Mouse (Mus musculus) embryonic facial prominence, embryonic 15.5 days (tissue): ENCODE measurements around the gene Tatdn2. TPM values are rescaled to one million over a fixed set of nuclear protein-coding genes. Genes with fewer than 3 reads are reported as not detected.
"Not testable (repeated sequence)": the region's sequence is repeated elsewhere in the genome, so short reads cannot be mapped to it uniquely, and the experiment has no call there.

Source experiments
- ATAC-seq: fragments of 200-750 bp; cut with Nextera tagmentation; 2 replicates; pipeline ENCODE4 v1.8.0; 2017; ENCODE audit warnings: low read depth, moderate TSS enrichment; ENCODE audit not compliant: insufficient number of reproducible peaks, low FRiP score, low TSS enrichment
- H3K27ac ChIP-seq: fragments of 300-500 bp; sonication (generic); replicated peaks from 2 replicates; pipeline ENCODE4 v1.5.1; 2015; ENCODE audit warnings: mild to moderate bottlenecking, inconsistent platforms
- H3K27me3 ChIP-seq: fragments of 300-500 bp; sonication (generic); 2 replicates; pipeline ENCODE4 v1.6.1; 2015; ENCODE audit warnings: inconsistent platforms
- H3K36me3 ChIP-seq: fragments of 300-500 bp; sonication (generic); 2 replicates; pipeline ENCODE4 v1.6.1; 2015; ENCODE audit warnings: mild to moderate bottlenecking, inconsistent platforms
- H3K4me1 ChIP-seq: fragments of 300-500 bp; sonication (generic); 2 replicates; pipeline ENCODE4 v1.6.1; 2015; ENCODE audit warnings: inconsistent platforms
- H3K4me2 ChIP-seq: fragments of 300-500 bp; sonication (generic); replicated peaks from 2 replicates; pipeline ENCODE4 v1.6.1; 2015; ENCODE audit warnings: mild to moderate bottlenecking, inconsistent platforms
- H3K4me3 ChIP-seq: fragments of 300-500 bp; sonication (generic); replicated peaks from 2 replicates; pipeline ENCODE4 v1.5.1; 2015; ENCODE audit warnings: mild to moderate bottlenecking, inconsistent platforms
- H3K9ac ChIP-seq: fragments of 300-500 bp; sonication (generic); 2 replicates; pipeline ENCODE4 v1.6.1; 2015; ENCODE audit warnings: inconsistent platforms
- H3K9me3 ChIP-seq: fragments of 300-500 bp; sonication (generic); replicated peaks from 2 replicates; pipeline ENCODE4 v1.6.1; 2016; ENCODE audit warnings: inconsistent platforms
- WGBS: fragments of 180-500 bp; shearing (Covaris S2); methylation state at CpG from one replicate; pipeline ENCODE4 v1.1.7; 2015; 5-methylcytosine and 5-hydroxymethylcytosine counted together
- polyA plus RNA-seq: library from polyadenylated mRNA; unstranded; fragments of >200 nt; fragmentation: Nextera tagmentation; extraction: Ambion mirVana; gene quantifications from 2 replicates; pipeline ENCODE4 v1.2.1, GENCODE M21; 2015

The Tatdn2 gene
- polyA plus RNA-seq, 1 experiment from 2014 or later: 0.95 TPM

- peak overlapping the region; percentile 21 for H3K4me2 ChIP-seq
- H3K4me1 ChIP-seq: peaks cover 14% of the 10 kb centered on the region
- no peaks in the 10 kb centered on the region for H3K27me3 ChIP-seq
- peak; percentile 40; the same call in 1 of the 2 replicates for ATAC-seq
- H3K4me3 ChIP-seq: no peak overlapping the region
- H3K9ac ChIP-seq: no peak overlapping the region; the same call in 1 of the 2 replicates
- peak overlapping the region; percentile 55; the same call in 1 of the 2 replicates for H3K27ac ChIP-seq
- H3K36me3 ChIP-seq: no peaks in the 10 kb centered on the region
- 3% methylated on average over 14 of the region's 14 CpGs for WGBS
- no peaks in the 10 kb centered on the region for H3K9me3 ChIP-seq
These were observed 6.3 kb upstream of the Tatdn2 start for GRCm38 (mm10) chr6:113690400-113691083.

- WGBS: 66% methylated on average over 4 of the region's 4 CpGs
- Histone ChIP-seq H3K36me3 (no peaks in the 10 kb centered on the region), H3K27me3 (no peaks in the 10 kb centered on the region), H3K4me1 (peaks cover 19% of the 10 kb centered on the region), H3K4me3 (no peak overlapping the region), H3K9me3 (no peaks in the 10 kb centered on the region), H3K4me2 (peak overlapping the region; percentile 21; the same call in 1 of the 2 replicates), H3K27ac (peak overlapping the region; percentile 55; the same call in 1 of the 2 replicates), H3K9ac (no peak overlapping the region)
- no peak for ATAC-seq
These were observed 5.8 kb upstream of the Tatdn2 start for GRCm38 (mm10) chr6:113691084-113691462.

- Histone ChIP-seq H3K9ac (no peak overlapping the region), H3K4me3 (no peak overlapping the region)
- ATAC-seq: no peak
These were observed 4.2 kb upstream of the Tatdn2 start for GRCm38 (mm10) chr6:113692661-113693133.

GRCm38 (mm10) chr6:113693377-113693776, 3.5 kb upstream of the Tatdn2 start:
- ATAC-seq: no peak
- Histone ChIP-seq H3K9ac (no peak overlapping the region), H3K4me3 (no peak overlapping the region), H3K9me3 (no peaks in the 10 kb centered on the region), H3K4me2 (no peak overlapping the region), H3K36me3 (no peaks in the 10 kb centered on the region), H3K27ac (no peak overlapping the region), H3K27me3 (no peaks in the 10 kb centered on the region), H3K4me1 (peaks cover 27% of the 10 kb centered on the region)
- 86% methylated on average over 5 of the region's 5 CpGs for WGBS

More at GRCm38 (mm10) chr6:113692661-113693133, 4.2 kb upstream of the Tatdn2 start:
- no peaks in the 10 kb centered on the region for H3K27me3 ChIP-seq
- no peaks in the 10 kb centered on the region for H3K36me3 ChIP-seq
- H3K9me3 ChIP-seq: no peaks in the 10 kb centered on the region
- 78% methylated on average over 5 of the region's 5 CpGs for WGBS
- peaks cover 21% of the 10 kb centered on the region for H3K4me1 ChIP-seq
- no peak overlapping the region for H3K27ac ChIP-seq
- H3K4me2 ChIP-seq: no peak overlapping the region

- WGBS: 68% methylated on average over 1 of the region's 1 CpGs
- no peak overlapping the region for H3K9ac ChIP-seq
These were observed 1.6 kb upstream of the Tatdn2 start for GRCm38 (mm10) chr6:113695203-113695602.

GRCm38 (mm10) chr6:113695766-113696355, 989 bp upstream of the Tatdn2 start:
- peak overlapping the region; percentile 65 for H3K4me3 ChIP-seq
- ATAC-seq: no peak
- H3K27ac ChIP-seq: peak overlapping the region; percentile 88
- H3K36me3 ChIP-seq: peaks cover 11% of the 10 kb centered on the region
- WGBS: 72% methylated on average over 4 of the region's 4 CpGs
- H3K4me1 ChIP-seq: peaks cover 24% of the 10 kb centered on the region
- 0 out of 2 replicates have a peak overlapping the region, but pooled peaks have one; percentile 2 for H3K9ac ChIP-seq
- H3K4me2 ChIP-seq: peak overlapping the region; percentile 93
- no peaks in the 10 kb centered on the region for H3K27me3 ChIP-seq
- no peaks in the 10 kb centered on the region for H3K9me3 ChIP-seq

More at GRCm38 (mm10) chr6:113695203-113695602, 1.6 kb upstream of the Tatdn2 start:
- H3K9me3 ChIP-seq: no peaks in the 10 kb centered on the region
- no peaks in the 10 kb centered on the region for H3K27me3 ChIP-seq
- H3K4me2 ChIP-seq: no peak overlapping the region
- H3K4me3 ChIP-seq: no peak overlapping the region
- peaks cover 5% of the 10 kb centered on the region; the same call in 1 of the 2 replicates for H3K36me3 ChIP-seq
- H3K4me1 ChIP-seq: peaks cover 31% of the 10 kb centered on the region
- no peak overlapping the region for H3K27ac ChIP-seq
- ATAC-seq: no peak

- peaks cover 22% of the 10 kb centered on the region for H3K4me1 ChIP-seq
- H3K27me3 ChIP-seq: no peaks in the 10 kb centered on the region
- H3K4me3 ChIP-seq: peak overlapping the region; percentile 65
- H3K9me3 ChIP-seq: no peaks in the 10 kb centered on the region
- WGBS: under 1% methylated on average over 113 of the region's 113 CpGs
- H3K4me2 ChIP-seq: peak overlapping the region; percentile 93
- peaks cover 27% of the 10 kb centered on the region for H3K36me3 ChIP-seq
- H3K27ac ChIP-seq: peak overlapping the region; percentile 88
- ATAC-seq: peak; percentile 69
- H3K9ac ChIP-seq: peak overlapping the region; percentile 52
These were observed 664 bp downstream of the Tatdn2 start for GRCm38 (mm10) chr6:113697222-113698205.

- no peak overlapping the region for H3K4me2 ChIP-seq
- H3K4me1 ChIP-seq: no peaks in the 10 kb centered on the region
- no peak overlapping the region for H3K4me3 ChIP-seq
- H3K36me3 ChIP-seq: peaks cover 91% of the 10 kb centered on the region
- H3K9ac ChIP-seq: no peak overlapping the region
- H3K27ac ChIP-seq: no peak overlapping the region
- WGBS: 88% methylated on average over 3 of the region's 3 CpGs
- no peaks in the 10 kb centered on the region for H3K9me3 ChIP-seq
- H3K27me3 ChIP-seq: no peaks in the 10 kb centered on the region
- ATAC-seq: no peak
These were observed 15.9 kb downstream of the Tatdn2 start for GRCm38 (mm10) chr6:113712718-113713117.

- not testable (repeated sequence) for H3K4me2 ChIP-seq, H3K9ac ChIP-seq, H3K4me1 ChIP-seq, H3K4me3 ChIP-seq, ATAC-seq, H3K27ac ChIP-seq, H3K9me3 ChIP-seq, H3K27me3 ChIP-seq
- WGBS: 85% methylated on average over 5 of the region's 5 CpGs
- H3K36me3 ChIP-seq: peaks cover 88% of the 10 kb centered on the region
These were observed 16.5 kb downstream of the Tatdn2 start for GRCm38 (mm10) chr6:113713389-113713788.

GRCm38 (mm10) chr6:113714276-113714675, 17.4 kb downstream of the Tatdn2 start:
- Histone ChIP-seq H3K27ac (no peak overlapping the region), H3K9ac (no peak overlapping the region), H3K9me3 (no peaks in the 10 kb centered on the region), H3K4me2 (no peak overlapping the region), H3K4me1 (no peaks in the 10 kb centered on the region), H3K36me3 (peaks cover 84% of the 10 kb centered on the region), H3K27me3 (no peaks in the 10 kb centered on the region), H3K4me3 (no peak overlapping the region)
- ATAC-seq: no peak
- WGBS: 93% methylated on average over 2 of the region's 2 CpGs

- WGBS: 72% methylated on average over 1 of the region's 1 CpGs
These were observed 17.9 kb downstream of the Tatdn2 start for GRCm38 (mm10) chr6:113714797-113715196.

More at GRCm38 (mm10) chr6:113714797-113715196, 17.9 kb downstream of the Tatdn2 start:
- Histone ChIP-seq H3K4me1 (no peaks in the 10 kb centered on the region), H3K4me3 (no peak overlapping the region), H3K36me3 (peaks cover 79% of the 10 kb centered on the region), H3K4me2 (no peak overlapping the region), H3K9ac (no peak overlapping the region), H3K27me3 (no peaks in the 10 kb centered on the region), H3K9me3 (no peaks in the 10 kb centered on the region), H3K27ac (no peak overlapping the region)
- no peak for ATAC-seq
